Mouse (Mus musculus) forebrain, embryonic 10.5 days (tissue): ENCODE results near the gene Dct. TPM values are rescaled to one million over a fixed set of nuclear protein-coding genes. Genes with fewer than 3 reads are reported as not detected.

Experiments used
- DNase-seq: peaks from one replicate; pipeline ENCODE4 v3.0.0-alpha.2; 2017; ENCODE audit warnings: low spot score; ENCODE audit errors: extremely low spot score
- H3K27ac ChIP-seq: fragments of 300-500 bp; sonication (generic); 2 replicates; pipeline ENCODE4 v1.5.1; 2016; ENCODE audit warnings: mild to moderate bottlenecking
- H3K27me3 ChIP-seq: fragments of 300-500 bp; sonication (generic); 2 replicates; pipeline ENCODE4 v1.6.1; 2016; ENCODE audit warnings: mild to moderate bottlenecking; ENCODE audit not compliant: poor library complexity, severe bottlenecking
- H3K36me3 ChIP-seq: fragments of 300-500 bp; sonication (generic); replicated peaks from 2 replicates; pipeline ENCODE4 v1.6.1; 2016; ENCODE audit warnings: mild to moderate bottlenecking, moderate library complexity
- H3K4me1 ChIP-seq: fragments of 300-500 bp; sonication (generic); 2 replicates; pipeline ENCODE4 v1.6.1; 2016
- H3K4me3 ChIP-seq: fragments of 300-500 bp; sonication (generic); 2 replicates; pipeline ENCODE4 v1.5.1; 2016; ENCODE audit warnings: mild to moderate bottlenecking, moderate library complexity
- H3K9me3 ChIP-seq: fragments of 300-500 bp; sonication (generic); 2 replicates; pipeline ENCODE4 v1.6.1; 2016; ENCODE audit warnings: mild to moderate bottlenecking, moderate library complexity
- WGBS: fragments of 180-500 bp; shearing (Covaris S2); methylation state at CpG from one replicate; pipeline ENCODE4 v1.1.7; 2016; 5-methylcytosine and 5-hydroxymethylcytosine counted together
- polyA plus RNA-seq: library from polyadenylated mRNA; unstranded; fragments of >200 nt; fragmentation: Nextera tagmentation; extraction: Ambion mirVana; gene quantifications from 2 replicates; pipeline ENCODE4 v1.2.1, GENCODE M21; 2016

Dct gene
- polyA plus RNA-seq, 1 experiment from 2014 or later = 7.4 TPM

GRCm38 (mm10) chr14:118061766-118062432 lies 9.9 kb upstream of the Dct start:
- no peaks in the 10 kb centered on the region for H3K9me3 ChIP-seq
- no peaks in the 10 kb centered on the region for H3K36me3 ChIP-seq
- H3K4me3 ChIP-seq = no peak overlapping the region
- H3K27me3 ChIP-seq = peaks cover 22% of the 10 kb centered on the region
- no peak overlapping the region for H3K27ac ChIP-seq
- H3K4me1 ChIP-seq = peaks cover 9% of the 10 kb centered on the region
- no peak for DNase-seq
- WGBS = 83% methylated on average over 7 of the region's 7 CpGs

- WGBS = 89% methylated on average over 4 of the region's 4 CpGs
- no peaks in the 10 kb centered on the region for H3K36me3 ChIP-seq
- peaks cover 11% of the 10 kb centered on the region for H3K4me1 ChIP-seq
- H3K27me3 ChIP-seq = peaks cover 55% of the 10 kb centered on the region
- no peak overlapping the region for H3K27ac ChIP-seq
- no peak overlapping the region for H3K4me3 ChIP-seq
- no peaks in the 10 kb centered on the region for H3K9me3 ChIP-seq
- DNase-seq = no peak
Observed at GRCm38 (mm10) chr14:118058581-118058886, 6.5 kb upstream of the Dct start.

GRCm38 (mm10) chr14:118057696-118058580 lies 5.9 kb upstream of the Dct start:
- Histone ChIP-seq H3K4me1 (peaks cover 17% of the 10 kb centered on the region), H3K36me3 (no peaks in the 10 kb centered on the region), H3K27ac (no peak overlapping the region), H3K27me3 (peaks cover 61% of the 10 kb centered on the region), H3K4me3 (no peak overlapping the region), H3K9me3 (no peaks in the 10 kb centered on the region)
- WGBS = 90% methylated on average over 25 of the region's 25 CpGs
- DNase-seq = no peak

- Histone ChIP-seq H3K4me1 (peaks cover 46% of the 10 kb centered on the region), H3K9me3 (no peaks in the 10 kb centered on the region), H3K4me3 (no peak overlapping the region), H3K27me3 (peaks cover 91% of the 10 kb centered on the region), H3K27ac (peak overlapping the region; percentile 60; the same call in 1 of the 2 replicates), H3K36me3 (no peaks in the 10 kb centered on the region)
- DNase-seq = no peak
- 66% methylated on average over 11 of the region's 11 CpGs for WGBS
Observed at GRCm38 (mm10) chr14:118052770-118053169, 726 bp upstream of the Dct start.

- H3K27ac ChIP-seq = peak overlapping the region; percentile 78
- H3K4me3 ChIP-seq = peak overlapping the region; percentile 18; the same call in 1 of the 2 replicates
- H3K27me3 ChIP-seq = peaks cover 91% of the 10 kb centered on the region
- WGBS = 71% methylated on average over 11 of the region's 11 CpGs
- H3K36me3 ChIP-seq = no peaks in the 10 kb centered on the region
- peaks cover 50% of the 10 kb centered on the region for H3K4me1 ChIP-seq
- peak; percentile 26 for DNase-seq
- no peaks in the 10 kb centered on the region for H3K9me3 ChIP-seq
Observed at GRCm38 (mm10) chr14:118051396-118051795, 648 bp downstream of the Dct start.

GRCm38 (mm10) chr14:118050990-118051389 lies 1.1 kb downstream of the Dct start:
- 94% methylated on average over 12 of the region's 12 CpGs for WGBS
- Histone ChIP-seq H3K4me1 (peaks cover 50% of the 10 kb centered on the region), H3K27ac (peak overlapping the region; percentile 78), H3K36me3 (no peaks in the 10 kb centered on the region), H3K4me3 (peak overlapping the region; percentile 18; the same call in 1 of the 2 replicates), H3K9me3 (no peaks in the 10 kb centered on the region), H3K27me3 (peaks cover 91% of the 10 kb centered on the region)
- DNase-seq = no peak

GRCm38 (mm10) chr14:118050431-118050830 lies 1.6 kb downstream of the Dct start:
- H3K4me1 ChIP-seq = peaks cover 50% of the 10 kb centered on the region
- H3K36me3 ChIP-seq = no peaks in the 10 kb centered on the region
- peaks cover 91% of the 10 kb centered on the region for H3K27me3 ChIP-seq
- WGBS = 83% methylated on average over 10 of the region's 10 CpGs
- no peaks in the 10 kb centered on the region for H3K9me3 ChIP-seq
- H3K27ac ChIP-seq = peak overlapping the region; percentile 78; the same call in 1 of the 2 replicates
- no peak overlapping the region; the same call in 1 of the 2 replicates for H3K4me3 ChIP-seq
- no peak for DNase-seq

- Histone ChIP-seq H3K4me3 (no peak overlapping the region; the same call in 1 of the 2 replicates), H3K36me3 (no peaks in the 10 kb centered on the region), H3K27ac (no peak overlapping the region), H3K9me3 (no peaks in the 10 kb centered on the region), H3K4me1 (peaks cover 50% of the 10 kb centered on the region), H3K27me3 (peaks cover 90% of the 10 kb centered on the region)
- no peak for DNase-seq
- 63% methylated on average over 12 of the region's 12 CpGs for WGBS
Observed at GRCm38 (mm10) chr14:118049648-118050238, 2.3 kb downstream of the Dct start.

GRCm38 (mm10) chr14:118042963-118043362 lies 9.1 kb downstream of the Dct start:
- H3K27ac ChIP-seq = peak overlapping the region; percentile 27; the same call in 1 of the 2 replicates
- WGBS = 74% methylated on average over 17 of the region's 17 CpGs
- peak; percentile 25 for DNase-seq
- peak overlapping the region; percentile 5; the same call in 1 of the 2 replicates for H3K4me3 ChIP-seq
- H3K4me1 ChIP-seq = peaks cover 28% of the 10 kb centered on the region
- no peaks in the 10 kb centered on the region for H3K9me3 ChIP-seq
- peaks cover 63% of the 10 kb centered on the region for H3K27me3 ChIP-seq
- H3K36me3 ChIP-seq = no peaks in the 10 kb centered on the region

GRCm38 (mm10) chr14:118042066-118042762 lies 9.8 kb downstream of the Dct start:
- DNase-seq = peak; percentile 50
- WGBS = 63% methylated on average over 18 of the region's 18 CpGs
- H3K4me1 ChIP-seq = peaks cover 27% of the 10 kb centered on the region
- H3K4me3 ChIP-seq = no peak overlapping the region
- H3K27ac ChIP-seq = peak overlapping the region; percentile 27; the same call in 1 of the 2 replicates
- H3K36me3 ChIP-seq = no peaks in the 10 kb centered on the region
- no peaks in the 10 kb centered on the region for H3K9me3 ChIP-seq
- H3K27me3 ChIP-seq = peaks cover 56% of the 10 kb centered on the region

- no peak overlapping the region for H3K4me3 ChIP-seq
- H3K9me3 ChIP-seq = no peaks in the 10 kb centered on the region
- H3K4me1 ChIP-seq = peaks cover 24% of the 10 kb centered on the region
- peaks cover 41% of the 10 kb centered on the region for H3K27me3 ChIP-seq
- H3K36me3 ChIP-seq = no peaks in the 10 kb centered on the region
- no peak overlapping the region for H3K27ac ChIP-seq
- WGBS = 85% methylated on average over 7 of the region's 7 CpGs
- DNase-seq = no peak
Observed at GRCm38 (mm10) chr14:118040550-118041250, 11.3 kb downstream of the Dct start.

- no peak overlapping the region for H3K4me3 ChIP-seq
- H3K36me3 ChIP-seq = no peaks in the 10 kb centered on the region
- DNase-seq = no peak
- H3K27ac ChIP-seq = no peak overlapping the region
- H3K9me3 ChIP-seq = no peaks in the 10 kb centered on the region
- peaks cover 26% of the 10 kb centered on the region for H3K27me3 ChIP-seq
- WGBS = 93% methylated on average over 3 of the region's 3 CpGs
- H3K4me1 ChIP-seq = peaks cover 24% of the 10 kb centered on the region
Observed at GRCm38 (mm10) chr14:118039074-118039473, 13.0 kb downstream of the Dct start.
